Mouse (Mus musculus) forebrain, embryonic 12.5 days (tissue): ENCODE results near the gene Btbd7. TPM values are rescaled to one million over a fixed set of nuclear protein-coding genes. Genes with fewer than 3 reads are reported as not detected.
A peak's percentile ranks its signal among the peaks of the same experiment; 100 is the strongest.

ENCODE experiments used
- ATAC-seq: fragments of 200-750 bp; cut with Nextera tagmentation; 2 replicates; pipeline ENCODE4 v1.8.0; 2017; ENCODE audit warnings: moderate TSS enrichment; ENCODE audit not compliant: low FRiP score
- H3K27ac ChIP-seq: fragments of 300-500 bp; sonication (generic); 2 replicates; pipeline ENCODE4 v1.5.1; 2016; ENCODE audit warnings: mild to moderate bottlenecking
- H3K27me3 ChIP-seq: fragments of 300-500 bp; sonication (generic); 2 replicates; pipeline ENCODE4 v1.6.1; 2016; ENCODE audit warnings: mild to moderate bottlenecking
- H3K36me3 ChIP-seq: fragments of 300-500 bp; sonication (generic); replicated peaks from 2 replicates; pipeline ENCODE4 v1.6.1; 2016; ENCODE audit warnings: mild to moderate bottlenecking
- H3K4me1 ChIP-seq: fragments of 300-500 bp; sonication (generic); 2 replicates; pipeline ENCODE4 v1.6.1; 2016
- H3K4me2 ChIP-seq: fragments of 300-500 bp; sonication (generic); 2 replicates; pipeline ENCODE4 v1.6.1; 2016; ENCODE audit warnings: mild to moderate bottlenecking, moderate library complexity
- H3K4me3 ChIP-seq: fragments of 300-500 bp; sonication (generic); replicated peaks from 2 replicates; pipeline ENCODE4 v1.5.1; 2016; ENCODE audit warnings: mild to moderate bottlenecking
- H3K9ac ChIP-seq: fragments of 300-500 bp; sonication (generic); 2 replicates; pipeline ENCODE4 v1.6.1; 2016; ENCODE audit warnings: mild to moderate bottlenecking
- H3K9me3 ChIP-seq: fragments of 300-500 bp; sonication (generic); 2 replicates; pipeline ENCODE4 v1.6.1; 2016
- WGBS: fragments of 180-500 bp; shearing (Covaris S2); methylation state at CpG from one replicate; pipeline ENCODE4 v1.1.7; 2016; 5-methylcytosine and 5-hydroxymethylcytosine counted together
- polyA plus RNA-seq: library from polyadenylated mRNA; unstranded; fragments of >200 nt; fragmentation: Nextera tagmentation; extraction: Ambion mirVana; gene quantifications from 2 replicates; pipeline ENCODE4 v1.2.1, GENCODE M21; 2016

Gene Btbd7
- polyA plus RNA-seq, result 29.1 and 29.6 TPM in 2 replicates

DNA sequence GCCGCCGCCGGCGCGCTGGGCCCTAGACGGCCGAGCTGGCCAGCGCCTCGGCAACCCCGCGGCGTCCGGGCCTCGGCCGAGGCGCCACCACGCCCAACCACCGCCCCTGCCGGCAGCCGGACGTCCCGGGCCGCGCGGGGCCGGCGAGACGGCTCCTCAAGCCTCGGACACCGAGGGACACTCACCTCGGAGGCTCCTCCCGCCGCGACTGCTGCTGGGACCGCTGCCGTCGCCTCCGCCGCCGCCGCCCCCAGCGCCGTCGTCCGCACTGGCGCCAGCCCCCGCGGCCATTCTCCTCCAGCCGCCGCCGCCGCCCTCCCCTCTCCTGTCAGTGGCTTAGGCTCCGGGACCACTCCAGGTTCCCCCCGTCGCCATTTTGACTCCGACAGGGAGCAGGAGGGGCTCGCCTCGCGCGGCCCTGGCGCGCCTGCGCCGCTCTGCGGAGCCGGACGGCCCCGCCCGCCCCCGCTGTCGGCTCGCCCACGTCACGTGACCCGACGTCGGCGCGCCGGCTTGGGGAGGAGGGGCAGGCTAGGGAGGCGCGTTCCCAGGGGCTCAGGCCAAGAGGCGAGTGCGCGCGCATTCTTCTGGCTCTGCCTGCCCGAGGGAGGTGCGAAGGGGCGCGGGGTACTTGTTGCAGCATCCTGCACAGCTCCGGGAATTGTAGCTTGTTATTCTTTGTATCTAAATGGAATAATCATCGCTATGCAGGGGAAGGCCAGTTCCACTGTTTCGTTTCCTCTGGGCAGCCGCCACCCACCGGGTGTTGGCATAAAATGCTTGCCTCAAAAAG is at the start of gene Btbd7:
Btbd7 (minus strand) TSS at position 441 of the 793 bp plus-strand sequence.
- no peaks in the 10 kb centered on the region for H3K27me3 ChIP-seq
- no peaks in the 10 kb centered on the region for H3K36me3 ChIP-seq
- H3K9me3 ChIP-seq, result no peaks in the 10 kb centered on the region
- H3K9ac ChIP-seq, result peak within 1 kb of the TSS; percentile 94
- H3K4me2 ChIP-seq, result peak within 1 kb of the TSS; percentile 78
- under 1% methylated on average over 91 of the region's 95 CpGs for WGBS
- peak within 1 kb of the TSS; percentile 96 for H3K4me3 ChIP-seq
- H3K27ac ChIP-seq, result peak within 1 kb of the TSS; percentile 96
- peak; percentile 97 for ATAC-seq
- H3K4me1 ChIP-seq, result peaks cover 18% of the 10 kb centered on the region

DNA sequence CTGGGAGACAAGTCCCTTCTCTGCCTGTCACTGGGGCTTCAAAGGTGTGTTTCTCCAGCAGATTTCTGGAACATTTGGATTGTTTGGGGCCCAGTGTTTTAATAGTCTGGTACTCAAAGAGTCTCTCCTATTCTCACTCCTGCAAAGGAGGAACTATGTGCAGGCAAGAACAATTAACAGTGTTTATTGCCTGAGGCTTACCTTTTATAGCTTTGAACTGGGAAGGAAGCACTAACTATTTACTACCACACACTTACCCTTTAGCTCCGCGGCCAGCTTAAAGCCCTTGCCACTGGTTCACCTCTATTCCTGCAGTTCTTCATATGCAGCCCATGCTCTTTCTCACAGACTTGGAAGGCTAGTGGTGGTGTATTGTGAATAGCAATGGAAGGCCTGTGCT is 37.8 kb upstream of the Btbd7 start:
- Histone ChIP-seq H3K4me1 (no peaks in the 10 kb centered on the region), H3K4me3 (no peak overlapping the region), H3K36me3 (no peaks in the 10 kb centered on the region), H3K9me3 (no peaks in the 10 kb centered on the region), H3K27me3 (no peaks in the 10 kb centered on the region), H3K27ac (no peak overlapping the region), H3K4me2 (no peak overlapping the region), H3K9ac (no peak overlapping the region)
- no peak for ATAC-seq
- whole genome bisulfite sequencing, result 93% methylated on average over 2 of the region's 2 CpGs

DNA sequence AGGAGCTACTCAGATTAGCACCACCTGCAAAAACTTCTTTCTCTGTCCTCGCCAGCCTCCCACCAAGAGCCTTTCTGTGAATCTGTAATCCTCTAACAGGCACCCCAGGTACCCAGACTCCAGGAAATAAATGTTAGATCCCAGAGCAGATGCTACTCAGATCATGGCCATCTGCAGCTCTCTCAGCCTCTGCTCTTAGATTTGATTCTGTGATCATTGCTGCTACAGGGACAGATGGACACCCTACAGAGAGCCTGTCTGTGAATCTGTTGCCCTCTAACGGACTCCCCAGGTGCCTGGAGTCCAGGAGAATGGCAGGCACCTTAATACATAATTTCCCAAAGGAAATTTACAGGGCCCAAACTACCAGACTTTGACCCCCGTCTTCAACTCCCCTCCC is 29.9 kb upstream of the Btbd7 start:
- H3K9ac ChIP-seq, result no peak overlapping the region
- H3K4me1 ChIP-seq, result no peaks in the 10 kb centered on the region
- H3K4me2 ChIP-seq, result no peak overlapping the region
- 30% methylated on average over 3 of the region's 3 CpGs for WGBS
- no peaks in the 10 kb centered on the region for H3K9me3 ChIP-seq
- ATAC-seq, result no peak
- no peaks in the 10 kb centered on the region for H3K27me3 ChIP-seq
- no peaks in the 10 kb centered on the region for H3K36me3 ChIP-seq
- no peak overlapping the region for H3K4me3 ChIP-seq
- H3K27ac ChIP-seq, result no peak overlapping the region

DNA sequence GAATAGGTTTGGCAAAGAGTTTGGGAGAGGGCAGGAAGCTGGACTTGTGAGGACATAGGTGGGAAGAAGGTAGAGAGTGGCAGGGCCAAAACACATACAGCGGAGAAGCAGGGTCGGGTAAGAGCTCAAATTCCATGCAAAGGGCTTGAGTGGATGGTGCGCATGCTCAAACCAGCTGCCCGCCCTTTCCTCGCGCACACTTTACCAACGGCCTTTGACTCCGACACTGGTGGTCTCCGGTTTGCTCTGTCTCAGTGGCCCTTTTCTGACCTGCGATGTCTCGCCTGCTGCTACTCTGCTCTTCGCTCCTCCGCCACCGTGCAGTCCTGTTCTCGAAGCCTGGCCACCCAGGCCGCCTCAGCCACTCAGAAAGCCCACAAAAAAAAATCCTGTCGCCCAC is 20.8 kb upstream of the Btbd7 start, which contains the start of gene Cox8c:
Cox8c (plus strand) TSS at position 226 of the 400 bp plus-strand sequence.
- Histone ChIP-seq H3K4me1 (no peaks in the 10 kb centered on the region), H3K9me3 (0 out of 2 replicates have a peak, but pooled peaks cover 5% of the 10 kb centered on the region), H3K36me3 (no peaks in the 10 kb centered on the region), H3K9ac (no peak within 1 kb of the TSS), H3K4me3 (no peak within 1 kb of the TSS), H3K4me2 (no peak within 1 kb of the TSS), H3K27me3 (no peaks in the 10 kb centered on the region), H3K27ac (no peak within 1 kb of the TSS)
- 92% methylated on average over 17 of the region's 17 CpGs for WGBS
- ATAC-seq, result no peak

DNA sequence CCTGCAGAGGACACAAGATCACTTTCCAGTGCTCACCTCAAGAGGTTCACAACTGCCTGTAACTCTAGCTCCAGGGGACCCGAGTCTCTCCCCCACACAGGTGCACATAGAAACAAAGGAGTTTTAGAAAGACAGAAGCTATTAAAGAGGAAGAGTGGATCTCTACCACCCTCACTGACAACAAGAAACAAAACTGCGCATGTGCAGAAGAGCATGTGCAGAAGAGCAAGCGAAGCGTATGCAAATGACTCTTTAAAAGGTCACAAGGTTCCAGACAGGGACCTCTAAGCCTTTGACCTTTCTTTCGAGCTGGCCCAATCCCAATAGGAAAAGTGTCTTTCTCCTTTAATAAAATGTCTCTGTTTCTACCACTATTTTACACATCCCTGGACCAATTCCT is 10.3 kb upstream of the Btbd7 start:
- Histone ChIP-seq H3K27ac (no peak overlapping the region), H3K4me3 (no peak overlapping the region), H3K4me2 (no peak overlapping the region), H3K4me1 (peaks cover 17% of the 10 kb centered on the region; the same call in 1 of the 2 replicates), H3K36me3 (no peaks in the 10 kb centered on the region), H3K27me3 (no peaks in the 10 kb centered on the region; the same call in 1 of the 2 replicates), H3K9me3 (no peaks in the 10 kb centered on the region), H3K9ac (no peak overlapping the region)
- no peak for ATAC-seq
- WGBS, result 43% methylated on average over 5 of the region's 5 CpGs

DNA sequence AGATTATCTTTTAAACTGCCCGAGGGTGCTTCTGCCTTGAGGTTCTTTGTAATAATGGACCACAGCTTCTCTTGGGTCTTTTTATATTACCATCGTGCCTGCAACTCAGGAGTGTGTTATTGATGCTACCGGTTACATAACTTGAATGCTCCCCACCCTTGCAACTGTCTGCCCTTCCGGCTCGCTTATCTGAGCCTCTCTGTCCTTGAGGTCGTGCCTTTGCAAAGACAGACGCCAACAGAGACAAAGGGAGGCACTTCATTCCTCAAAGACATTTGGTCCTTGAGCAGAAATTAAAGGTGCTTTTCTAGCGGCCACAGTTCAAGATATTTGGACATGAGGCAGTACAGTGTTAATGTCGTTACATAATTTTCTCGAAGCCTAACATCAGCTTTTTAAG is 9.1 kb upstream of the Btbd7 start:
- H3K27ac ChIP-seq, result no peak overlapping the region
- peaks cover 17% of the 10 kb centered on the region; the same call in 1 of the 2 replicates for H3K4me1 ChIP-seq
- H3K27me3 ChIP-seq, result no peaks in the 10 kb centered on the region; the same call in 1 of the 2 replicates
- no peak overlapping the region for H3K4me3 ChIP-seq
- ATAC-seq, result no peak
- no peaks in the 10 kb centered on the region for H3K9me3 ChIP-seq
- 41% methylated on average over 10 of the region's 10 CpGs for WGBS
- no peak overlapping the region for H3K9ac ChIP-seq
- no peaks in the 10 kb centered on the region for H3K36me3 ChIP-seq
- H3K4me2 ChIP-seq, result no peak overlapping the region

DNA sequence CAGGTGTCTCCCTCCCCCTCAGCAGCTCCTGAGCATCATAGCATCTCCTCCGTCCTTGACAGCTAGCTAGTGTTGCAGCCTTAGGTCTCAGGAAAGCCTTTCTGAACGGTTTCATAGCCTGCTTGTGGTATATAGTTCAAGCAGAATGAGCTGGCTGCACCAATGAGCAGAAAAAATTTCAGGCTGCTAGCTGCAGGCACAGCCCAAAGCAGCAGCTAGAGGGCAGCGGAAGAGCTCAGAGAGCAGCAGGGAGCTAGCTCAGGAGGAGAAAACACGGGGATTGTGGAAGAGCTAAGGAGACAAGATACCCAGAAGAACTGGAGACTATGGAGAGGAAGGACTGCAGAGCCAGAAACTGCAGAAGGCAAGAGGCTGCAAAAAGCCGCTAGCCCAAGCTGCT is 7.5 kb upstream of the Btbd7 start:
- H3K4me3 ChIP-seq, result no peak overlapping the region
- H3K36me3 ChIP-seq, result no peaks in the 10 kb centered on the region
- H3K27ac ChIP-seq, result no peak overlapping the region
- H3K4me2 ChIP-seq, result no peak overlapping the region
- no peaks in the 10 kb centered on the region for H3K9me3 ChIP-seq
- no peak overlapping the region for H3K9ac ChIP-seq
- WGBS, result 11% methylated on average over 5 of the region's 5 CpGs
- no peaks in the 10 kb centered on the region; the same call in 1 of the 2 replicates for H3K27me3 ChIP-seq
- peaks cover 17% of the 10 kb centered on the region; the same call in 1 of the 2 replicates for H3K4me1 ChIP-seq
- no peak for ATAC-seq

DNA sequence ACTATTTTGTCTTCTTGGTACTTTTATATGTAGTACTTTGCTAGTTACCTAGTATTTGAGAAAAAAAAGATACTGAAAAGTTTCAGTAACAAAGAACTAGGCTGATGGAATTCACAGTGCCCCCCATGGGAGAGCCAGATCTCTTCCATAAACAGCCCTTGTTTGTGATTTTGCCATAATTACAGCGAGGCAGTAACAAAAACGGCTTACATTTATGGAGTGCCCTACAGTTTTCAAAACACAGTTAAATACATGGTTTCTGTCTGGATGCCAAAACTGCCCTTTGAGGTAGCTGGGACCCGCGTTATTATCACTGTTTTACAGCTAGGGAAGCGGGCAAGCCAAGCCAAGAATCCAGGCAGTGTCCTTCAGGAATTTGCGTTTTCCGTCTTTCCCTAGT is 630 bp upstream of the Btbd7 start:
- no peaks in the 10 kb centered on the region for H3K9me3 ChIP-seq
- peak overlapping the region; percentile 94; the same call in 1 of the 2 replicates for H3K9ac ChIP-seq
- WGBS, result 37% methylated on average over 7 of the region's 7 CpGs
- H3K4me3 ChIP-seq, result peak overlapping the region; percentile 96
- H3K4me1 ChIP-seq, result peaks cover 18% of the 10 kb centered on the region
- ATAC-seq, result no peak
- H3K27ac ChIP-seq, result peak overlapping the region; percentile 96; the same call in 1 of the 2 replicates
- H3K27me3 ChIP-seq, result no peaks in the 10 kb centered on the region
- H3K4me2 ChIP-seq, result peak overlapping the region; percentile 58
- H3K36me3 ChIP-seq, result no peaks in the 10 kb centered on the region

DNA sequence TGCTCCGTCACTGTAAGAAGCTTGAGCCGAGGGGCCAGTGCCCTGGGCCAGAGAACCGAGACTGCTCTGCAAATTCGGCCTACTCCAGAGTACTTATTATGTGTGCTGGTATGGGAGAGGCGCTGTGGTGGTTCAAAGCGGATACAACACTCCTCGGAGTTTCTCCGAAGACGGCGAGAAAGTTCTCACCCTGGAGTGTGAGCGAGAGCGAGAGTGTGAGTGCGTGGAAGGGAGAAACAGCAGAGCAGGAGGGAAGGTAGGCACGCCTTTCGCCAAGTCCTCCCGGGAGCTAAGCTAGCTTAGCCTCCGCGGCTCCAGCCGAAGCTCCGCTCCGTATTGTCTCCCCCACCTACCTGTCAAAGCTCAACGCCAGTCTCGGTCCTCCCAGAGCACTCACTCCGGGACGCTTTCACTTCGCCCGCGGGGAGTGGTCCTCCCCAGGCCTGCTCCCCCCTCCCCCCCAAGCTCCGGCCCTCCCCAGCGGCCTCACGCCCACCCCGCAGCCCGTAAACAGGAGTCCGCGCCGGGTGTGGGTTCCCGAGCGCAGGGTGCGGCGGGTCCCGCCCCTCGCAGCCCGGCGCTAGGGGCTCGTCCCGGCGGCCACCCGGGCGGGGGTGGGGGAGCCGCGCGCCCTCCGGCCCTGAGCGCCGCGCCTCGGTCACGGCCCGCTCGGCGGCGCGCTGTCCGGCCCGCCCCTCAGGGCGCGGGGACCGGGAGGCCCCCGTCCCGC is 805 bp downstream of the Btbd7 start:
- Histone ChIP-seq H3K9me3 (no peaks in the 10 kb centered on the region), H3K36me3 (no peaks in the 10 kb centered on the region), H3K4me3 (peak overlapping the region; percentile 96), H3K9ac (peak overlapping the region; percentile 94), H3K27ac (peak overlapping the region; percentile 96), H3K4me1 (peaks cover 18% of the 10 kb centered on the region), H3K4me2 (peak overlapping the region; percentile 78), H3K27me3 (no peaks in the 10 kb centered on the region)
- WGBS, result under 1% methylated on average over 51 of the region's 70 CpGs
- ATAC-seq, result peak; percentile 75

DNA sequence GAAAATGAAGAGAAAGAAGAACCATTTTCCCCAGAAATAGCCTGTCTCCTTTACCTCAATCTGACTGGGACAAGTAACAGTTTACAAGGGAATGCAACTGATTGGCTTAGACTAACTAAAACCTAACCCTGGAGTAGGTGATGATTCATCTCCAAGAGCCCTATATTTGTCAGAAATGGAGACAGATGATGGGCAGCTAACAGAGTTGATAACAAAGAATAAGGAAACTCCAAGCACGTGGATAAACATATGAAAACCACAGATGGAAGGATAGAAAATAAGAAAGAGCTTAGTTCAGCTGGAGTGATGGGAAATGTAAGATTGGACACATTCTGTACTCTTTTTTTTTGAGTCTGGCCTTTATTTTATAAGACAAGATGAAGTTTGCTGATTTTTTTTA is 7.7 kb downstream of the Btbd7 start:
- H3K4me3 ChIP-seq, result no peak overlapping the region
- ATAC-seq, result no peak
- H3K4me2 ChIP-seq, result no peak overlapping the region
- no peaks in the 10 kb centered on the region for H3K36me3 ChIP-seq
- H3K4me1 ChIP-seq, result no peaks in the 10 kb centered on the region
- no peak overlapping the region for H3K27ac ChIP-seq
- no peak overlapping the region for H3K9ac ChIP-seq
- H3K27me3 ChIP-seq, result no peaks in the 10 kb centered on the region
- H3K9me3 ChIP-seq, result no peaks in the 10 kb centered on the region
- WGBS, result 92% methylated on average over 1 of the region's 1 CpGs

DNA sequence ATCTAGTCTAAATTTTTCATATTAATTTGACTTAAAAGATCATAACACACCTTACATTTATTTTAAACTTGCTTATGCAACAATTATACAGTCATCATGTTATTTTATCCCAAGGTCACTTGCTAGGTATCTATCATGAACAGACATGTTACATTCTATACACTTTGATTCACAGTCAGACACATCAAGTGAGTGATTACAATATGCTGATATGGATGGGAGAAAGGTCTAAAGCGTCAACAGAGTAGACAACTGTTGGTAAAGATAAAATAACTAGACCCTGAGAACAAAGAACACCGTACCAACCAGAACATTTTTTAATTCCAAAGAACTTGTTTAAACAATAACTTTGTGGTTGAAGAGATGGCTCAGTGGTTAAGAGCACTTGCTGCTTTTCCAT is 8.5 kb downstream of the Btbd7 start:
- no peaks in the 10 kb centered on the region for H3K9me3 ChIP-seq
- ATAC-seq, result no peak
- H3K4me3 ChIP-seq, result no peak overlapping the region

DNA sequence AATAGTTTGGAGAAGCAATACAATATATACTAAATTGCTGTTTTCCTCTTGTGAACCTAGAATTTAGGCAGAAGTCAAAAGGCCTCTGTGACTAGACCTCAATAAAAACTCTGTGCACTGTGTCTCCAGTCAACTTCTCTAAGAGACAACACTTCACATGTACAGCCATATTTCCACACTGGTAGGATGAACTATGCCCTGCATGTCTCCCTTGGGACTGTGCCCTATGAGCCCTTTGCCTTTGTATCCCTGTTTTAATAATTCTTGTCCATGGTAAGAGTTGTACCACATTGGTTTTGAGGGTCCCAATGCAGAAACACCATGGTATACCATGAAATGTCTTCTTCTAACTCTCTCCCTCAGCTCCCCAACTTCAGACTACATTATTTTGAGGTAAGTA is 17.5 kb downstream of the Btbd7 start:
- ATAC-seq, result no peak
- no peak overlapping the region for H3K4me2 ChIP-seq
- no peak overlapping the region for H3K9ac ChIP-seq
- H3K9me3 ChIP-seq, result no peaks in the 10 kb centered on the region
- H3K36me3 ChIP-seq, result no peaks in the 10 kb centered on the region; the same call in 1 of the 2 replicates
- H3K4me3 ChIP-seq, result no peak overlapping the region
- H3K27ac ChIP-seq, result no peak overlapping the region
- H3K27me3 ChIP-seq, result no peaks in the 10 kb centered on the region
- H3K4me1 ChIP-seq, result no peaks in the 10 kb centered on the region

More for the DNA sequence above, 8.5 kb downstream of the Btbd7 start:
- Histone ChIP-seq H3K36me3 (no peaks in the 10 kb centered on the region; the same call in 1 of the 2 replicates), H3K27me3 (no peaks in the 10 kb centered on the region), H3K27ac (no peak overlapping the region), H3K4me1 (no peaks in the 10 kb centered on the region), H3K4me2 (no peak overlapping the region), H3K9ac (no peak overlapping the region)
- 97% methylated on average over 2 of the region's 2 CpGs for WGBS
